19 mouse cellular contexts compared by ENCODE assay signal in genomic region chr1:162222353-162222752, GRCm38 (mm10).
A peak's percentile ranks its signal among the peaks of the same experiment; 100 is the strongest.
DNase-seq lines count a peak whose midpoint lies in the region; ATAC-seq and TF ChIP-seq lines count a peak whose summit lies in the region.
"Had no signal": no experiment of that assay in that cellular context is flagged by ENCODE, and none has a peak within 500 bp of the region (broad histone marks: within the 10 kb centered on the region; RNA-seq: fewer than 3 reads in every experiment).

No protein-coding gene starts in this region.

- H3K4me1 ChIP-seq in liver, embryonic 11.5 days (replicated peaks; ENCODE audit: control insufficient read depth, insufficient read depth, low read length), result 0 out of 2 replicates have a peak, but pooled peaks cover 2% of the 10 kb centered on the region
- no peaks in the 10 kb centered on the region for H3K4me1 ChIP-seq in liver, postnatal 0 days (ENCODE audit: insufficient read depth)
- H3K4me1 ChIP-seq in embryonic facial prominence, embryonic 14.5 days (ENCODE audit: control insufficient read depth, insufficient read depth, low read length), result peaks cover 12% of the 10 kb centered on the region
- H3K4me1 ChIP-seq in limb, embryonic 15.5 days, result peaks cover 9% of the 10 kb centered on the region
- H3K4me1 ChIP-seq: hindbrain, embryonic 15.5 days; liver, embryonic 15.5 days had no signal

- no peaks in the 10 kb centered on the region for H3K36me3 ChIP-seq in liver, embryonic 11.5 days (ENCODE audit: control insufficient read depth, insufficient read depth, low read length)
- H3K36me3 ChIP-seq in liver, postnatal 0 days (replicated peaks; ENCODE audit: insufficient read depth, low read length), result no peaks in the 10 kb centered on the region
- H3K36me3 ChIP-seq in embryonic facial prominence, embryonic 14.5 days (ENCODE audit: control insufficient read depth, insufficient read depth, low read length), result peaks cover 15% of the 10 kb centered on the region
- no peaks in the 10 kb centered on the region for H3K36me3 ChIP-seq in limb, embryonic 15.5 days
- H3K36me3 ChIP-seq: forebrain, embryonic 10.5 days; G1E; heart, embryonic 10.5 days; hindbrain, embryonic 15.5 days; liver, embryonic 15.5 days had no signal

- no peak overlapping the region for H3K9ac ChIP-seq in liver, embryonic 11.5 days (ENCODE audit: low read depth, low read length)
- H3K9ac ChIP-seq in liver, postnatal 0 days (replicated peaks), result no peak overlapping the region
- H3K9ac ChIP-seq in embryonic facial prominence, embryonic 14.5 days (ENCODE audit: low read depth, low read length), result peak overlapping the region; percentile 99
- H3K9ac ChIP-seq in limb, embryonic 15.5 days, result peak overlapping the region; percentile 35; the same call in 1 of the 2 replicates
- H3K9ac ChIP-seq: hindbrain, embryonic 15.5 days; liver, embryonic 15.5 days had no signal

- TF ChIP-seq EP300 in liver, postnatal 0 days (IDR thresholded peaks at IDR 0.05; ENCODE audit: low read depth), result no peak

- DNase-seq in liver, embryonic 11.5 days (ENCODE audit: low spot score), result no peak
- no peak for DNase-seq in liver, postnatal 0 days
- peak; percentile 53 for DNase-seq in NIH3T3 (ENCODE audit: low read depth)
- no peak for DNase-seq in embryonic facial prominence, embryonic 14.5 days (ENCODE audit: low spot score)
- DNase-seq in layer of hippocampus, adult 9-11 months, result no peak
- no peak for DNase-seq in left cerebral cortex, adult 9 months (ENCODE audit: low spot score in 2 of 2)
- DNase-seq in cerebellum, adult 8-10 months, result no peak
- DNase-seq: cerebellum, postnatal 25 days; gastrocnemius, postnatal 25 days; kidney, adult 2 months; kidney, postnatal 14 days; lung, postnatal 4 days had no signal

- H3K9me3 ChIP-seq in liver, embryonic 11.5 days (ENCODE audit: control insufficient read depth, low read length), result no peaks in the 10 kb centered on the region
- H3K9me3 ChIP-seq in liver, postnatal 0 days (ENCODE audit: low read length), result no peaks in the 10 kb centered on the region
- H3K9me3 ChIP-seq in embryonic facial prominence, embryonic 14.5 days (ENCODE audit: control insufficient read depth, low read length), result no peaks in the 10 kb centered on the region
- no peaks in the 10 kb centered on the region for H3K9me3 ChIP-seq in limb, embryonic 15.5 days
- H3K9me3 ChIP-seq: forebrain, embryonic 10.5 days; G1E; heart, embryonic 10.5 days; hindbrain, embryonic 15.5 days; liver, embryonic 15.5 days had no signal

- H3K27ac ChIP-seq in liver, embryonic 11.5 days (ENCODE audit: low read depth, low read length), result no peak overlapping the region
- no peak overlapping the region for H3K27ac ChIP-seq in liver, postnatal 0 days (ENCODE audit: low read depth)
- peak overlapping the region; percentile 100 for H3K27ac ChIP-seq in embryonic facial prominence, embryonic 14.5 days (replicated peaks; ENCODE audit: low read depth, low read length)
- H3K27ac ChIP-seq in limb, embryonic 15.5 days, result peak overlapping the region; percentile 75
- H3K27ac ChIP-seq: forebrain, embryonic 10.5 days; hindbrain, embryonic 15.5 days; liver, embryonic 15.5 days had no signal

- no peak for TF ChIP-seq CTCF in liver, postnatal 0 days (IDR thresholded peaks at IDR 0.05; ENCODE audit: low read depth)

- no peak for ATAC-seq in liver, embryonic 11.5 days (replicated peaks; ENCODE audit: low FRiP score)
- no peak for ATAC-seq in liver, postnatal 0 days
- ATAC-seq in embryonic facial prominence, embryonic 14.5 days (ENCODE audit: low read depth), result no peak
- no peak for ATAC-seq in limb, embryonic 15.5 days (ENCODE audit: insufficient number of reproducible peaks, low FRiP score, low TSS enrichment, low read depth)

- H3K4me2 ChIP-seq in liver, embryonic 11.5 days, result 0 out of 2 replicates have a peak overlapping the region, but pooled peaks have one; percentile 22
- no peak overlapping the region for H3K4me2 ChIP-seq in liver, postnatal 0 days (ENCODE audit: low read depth, low read length)
- peak overlapping the region; percentile 64 for H3K4me2 ChIP-seq in embryonic facial prominence, embryonic 14.5 days (ENCODE audit: low read depth, low read length)
- H3K4me2 ChIP-seq in limb, embryonic 15.5 days, result peak overlapping the region; percentile 19; the same call in 1 of the 2 replicates
- H3K4me2 ChIP-seq: hindbrain, embryonic 15.5 days; liver, embryonic 15.5 days; midbrain, embryonic 11.5 days had no signal

- H3K4me3 ChIP-seq in liver, embryonic 11.5 days (ENCODE audit: low read depth, low read length), result no peak overlapping the region
- no peak overlapping the region for H3K4me3 ChIP-seq in liver, postnatal 0 days (ENCODE audit: low read depth, low read length)
- H3K4me3 ChIP-seq in embryonic facial prominence, embryonic 14.5 days (ENCODE audit: low read depth, low read length), result peak overlapping the region; percentile 75
- peak overlapping the region; percentile 21 for H3K4me3 ChIP-seq in limb, embryonic 15.5 days
- H3K4me3 ChIP-seq: forebrain, embryonic 10.5 days; heart, embryonic 10.5 days; hindbrain, embryonic 15.5 days; liver, embryonic 15.5 days had no signal

- no peaks in the 10 kb centered on the region for H3K27me3 ChIP-seq in liver, embryonic 11.5 days (replicated peaks; ENCODE audit: control insufficient read depth, insufficient read depth, low read length)
- H3K27me3 ChIP-seq in liver, postnatal 0 days (ENCODE audit: insufficient read depth, low read length), result no peaks in the 10 kb centered on the region
- H3K27me3 ChIP-seq in embryonic facial prominence, embryonic 14.5 days (replicated peaks; ENCODE audit: control insufficient read depth, insufficient read depth, low read length), result no peaks in the 10 kb centered on the region
- H3K27me3 ChIP-seq in limb, embryonic 15.5 days, result no peaks in the 10 kb centered on the region
- H3K27me3 ChIP-seq: hindbrain, embryonic 15.5 days; liver, embryonic 15.5 days had no signal

Comparison
In these comparisons a context has a peak if more than half of its experiments do, and no peak if none do; other contexts are left out.
1. H3K27ac ChIP-seq: peak in embryonic facial prominence, embryonic 14.5 days (single experiment) and limb, embryonic 15.5 days (single experiment); none in liver, embryonic 11.5 days (single experiment) and liver, postnatal 0 days (single experiment).
2. H3K4me3 ChIP-seq: peak in embryonic facial prominence, embryonic 14.5 days (single experiment) and limb, embryonic 15.5 days (single experiment); none in liver, embryonic 11.5 days (single experiment) and liver, postnatal 0 days (single experiment).
3. H3K9ac ChIP-seq: peak in embryonic facial prominence, embryonic 14.5 days (single experiment) and limb, embryonic 15.5 days (single experiment); none in liver, embryonic 11.5 days (single experiment) and liver, postnatal 0 days (single experiment).